Mouse (Mus musculus) erythroblast, adult 5-6 weeks (primary cell): ENCODE measurements around the gene Hoxa4. TPM values are rescaled to one million over a fixed set of nuclear protein-coding genes. Genes with fewer than 3 reads are reported as not detected.

Experiments used
- ATAC-seq: replicated peaks from 2 replicates; pipeline ENCODE4 v1.8.0; 2016; ENCODE audit warnings: moderate number of reproducible peaks, mild to moderate bottlenecking, moderate TSS enrichment, inconsistent platforms; ENCODE audit not compliant: poor library complexity, low FRiP score, severe bottlenecking
- total RNA-seq, 2 experiments: library from RNA; stranded (forward) in 1 of 2; stranded (reverse) in 1 of 2; fragments of 150-400 nt in 1 of 2; fragments of 200-764, 138-1000 nt in 1 of 2; gene quantifications; 2 replicates each; pipeline versions ENCODE4 v1.2.3 to v1.2.4; 2015 to 2017; ENCODE audit warnings: low replicate concordance in 2 of 2

Hoxa4 gene
- total RNA-seq, 2 experiments from 2014 or later = 0.34 TPM; not detected in 1

- no peak for ATAC-seq
These were observed 6.3 kb downstream of the Hoxa4 start for GRCm38 (mm10) chr6:52185222-52185621.

GRCm38 (mm10) chr6:52184668-52185067, 6.9 kb downstream of the Hoxa4 start:
- ATAC-seq = no peak

- no peak for ATAC-seq
These were observed 8.1 kb downstream of the Hoxa4 start for GRCm38 (mm10) chr6:52183311-52184080.

- no peak for ATAC-seq
These were observed 8.8 kb downstream of the Hoxa4 start for GRCm38 (mm10) chr6:52182793-52183192.

- no peak for ATAC-seq
These were observed 9.5 kb downstream of the Hoxa4 start for GRCm38 (mm10) chr6:52182030-52182429.

GRCm38 (mm10) chr6:52180726-52181125, 10.8 kb downstream of the Hoxa4 start:
- no peak for ATAC-seq

GRCm38 (mm10) chr6:52180213-52180710, 11.3 kb downstream of the Hoxa4 start:
- no peak for ATAC-seq

GRCm38 (mm10) chr6:52179690-52180089, 11.9 kb downstream of the Hoxa4 start:
- ATAC-seq = no peak

GRCm38 (mm10) chr6:52178918-52179665, 12.5 kb downstream of the Hoxa4 start:
- no peak for ATAC-seq

- ATAC-seq = no peak
These were observed 13.7 kb downstream of the Hoxa4 start for GRCm38 (mm10) chr6:52177806-52178205.

GRCm38 (mm10) chr6:52177061-52177735, 14.4 kb downstream of the Hoxa4 start, which contains the start of gene 5730596B20Rik:
TSS of gene 5730596B20Rik (plus strand) at chr6:52177498.
- ATAC-seq = no peak

- no peak for ATAC-seq
These were observed 15.2 kb downstream of the Hoxa4 start for GRCm38 (mm10) chr6:52176391-52176790.

GRCm38 (mm10) chr6:52175864-52176263, 15.7 kb downstream of the Hoxa4 start:
- ATAC-seq = no peak

GRCm38 (mm10) chr6:52174968-52175751, 16.4 kb downstream of the Hoxa4 start:
- ATAC-seq = no peak

GRCm38 (mm10) chr6:52173648-52174047, 17.9 kb downstream of the Hoxa4 start:
- ATAC-seq = no peak

- ATAC-seq = no peak
These were observed 19.1 kb downstream of the Hoxa4 start for GRCm38 (mm10) chr6:52172501-52172900.

- ATAC-seq = no peak
These were observed 19.6 kb downstream of the Hoxa4 start for GRCm38 (mm10) chr6:52171938-52172337.

GRCm38 (mm10) chr6:52171331-52171730, 20.2 kb downstream of the Hoxa4 start:
- ATAC-seq = no peak

GRCm38 (mm10) chr6:52170898-52171223, 20.7 kb downstream of the Hoxa4 start:
- ATAC-seq = no peak
